Mouse (Mus musculus): Measurements from ENCODE around the gene Adamts5.

Adamts5 gene

DNA sequence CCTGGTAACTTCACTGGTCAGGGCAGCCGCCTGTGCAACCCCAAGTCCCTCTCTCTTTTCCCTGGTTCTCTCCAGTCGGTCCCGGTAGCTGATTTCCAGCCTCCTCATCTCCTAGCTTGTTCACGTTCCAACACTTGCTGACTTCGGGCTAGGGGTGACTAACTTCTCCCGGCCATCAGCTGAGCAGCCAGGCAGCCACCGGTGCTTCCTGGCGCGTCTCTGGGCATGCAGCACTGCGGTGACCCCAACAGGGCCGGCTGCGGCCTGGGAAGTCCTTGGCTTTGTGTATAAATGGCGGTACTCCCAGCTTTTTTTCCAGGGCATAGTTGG is at the start of gene Adamts5:
Adamts5 (minus strand) TSS at position 248 of the 330 bp plus-strand sequence.
- DNase-seq (ENCODE audit: low read depth, low spot score) = no peak

DNA sequence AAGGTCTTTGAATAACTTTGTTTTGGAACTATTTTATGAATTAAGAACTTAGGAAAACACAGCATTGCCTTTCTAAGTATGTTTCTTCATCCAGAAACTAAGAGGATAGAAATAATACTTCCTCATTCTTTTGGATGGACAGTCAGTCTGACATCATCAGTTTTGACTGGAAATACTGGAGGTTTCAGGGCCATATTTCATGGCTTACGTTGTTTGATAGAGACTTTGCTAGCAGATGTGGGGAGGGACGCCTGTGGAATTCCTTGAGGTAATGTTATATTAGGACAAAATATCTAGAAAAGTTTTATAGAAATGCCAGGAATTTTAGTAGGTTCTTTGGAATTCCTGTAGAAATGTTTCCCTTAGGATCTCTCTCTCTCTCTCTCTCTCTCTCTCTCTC is 48.7 kb upstream of the Adamts5 start:
- DNase-seq (ENCODE audit: low read depth, low spot score) = no peak

DNA sequence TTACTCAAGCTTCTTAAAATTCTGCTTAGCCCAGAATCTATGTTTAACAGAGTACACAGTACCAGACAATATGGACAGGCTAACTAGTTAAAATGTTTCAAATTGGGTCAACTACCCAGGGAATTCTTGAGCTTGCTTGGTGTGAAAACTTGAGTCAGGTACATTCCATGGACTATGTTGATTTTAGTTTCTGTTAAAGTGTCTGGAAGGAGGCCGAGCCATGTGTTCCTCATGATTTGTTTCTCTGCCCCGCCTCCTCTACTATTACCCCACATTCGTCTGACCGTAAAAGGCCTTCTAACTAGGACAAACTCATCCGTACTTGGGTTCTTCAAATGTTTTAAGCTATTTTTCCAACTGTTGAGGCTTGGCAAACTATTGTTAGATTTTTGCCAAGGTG is 24.4 kb upstream of the Adamts5 start:
- DNase-seq (ENCODE audit: low read depth, low spot score) = no peak

DNA sequence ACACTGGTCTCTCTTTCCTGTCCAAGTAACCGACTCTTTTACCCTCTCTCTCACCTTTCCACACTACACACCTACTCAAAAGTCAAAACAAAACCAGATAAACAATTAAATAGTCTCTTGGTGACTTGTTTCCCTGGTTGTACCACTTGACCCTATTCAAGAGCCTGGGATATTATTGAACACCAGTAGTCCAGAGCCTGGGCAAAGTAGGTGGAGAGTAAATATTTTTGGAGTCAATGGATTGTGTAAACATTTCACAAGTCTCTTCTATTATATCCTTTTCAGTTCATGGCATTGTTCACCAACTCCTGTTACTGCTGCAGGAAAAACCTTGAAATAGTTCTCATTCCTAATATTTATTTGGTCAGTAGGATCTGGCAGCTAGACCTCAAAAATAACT is 20.8 kb upstream of the Adamts5 start:
- DNase-seq (ENCODE audit: low read depth, low spot score) = no peak

DNA sequence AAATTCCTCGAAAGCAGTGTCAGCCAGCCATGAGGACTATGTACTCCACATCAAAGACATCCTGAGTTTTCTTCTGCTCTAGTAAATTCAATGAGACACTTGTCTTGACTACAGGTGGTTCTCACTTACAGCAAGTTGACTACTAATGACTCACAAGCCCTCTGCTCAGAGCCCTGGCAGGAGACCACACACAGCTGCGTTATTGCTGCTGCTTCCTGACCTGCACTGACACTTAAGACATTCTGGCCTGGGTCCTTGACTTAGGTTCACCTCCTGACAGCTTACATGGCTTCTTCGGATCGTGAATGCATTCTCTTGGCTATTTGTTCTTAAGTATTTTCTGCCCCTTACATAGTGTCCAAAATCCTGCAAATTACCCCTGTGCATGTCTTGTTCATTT is 18.5 kb upstream of the Adamts5 start:
- no peak for DNase-seq (ENCODE audit: low read depth, low spot score)

DNA sequence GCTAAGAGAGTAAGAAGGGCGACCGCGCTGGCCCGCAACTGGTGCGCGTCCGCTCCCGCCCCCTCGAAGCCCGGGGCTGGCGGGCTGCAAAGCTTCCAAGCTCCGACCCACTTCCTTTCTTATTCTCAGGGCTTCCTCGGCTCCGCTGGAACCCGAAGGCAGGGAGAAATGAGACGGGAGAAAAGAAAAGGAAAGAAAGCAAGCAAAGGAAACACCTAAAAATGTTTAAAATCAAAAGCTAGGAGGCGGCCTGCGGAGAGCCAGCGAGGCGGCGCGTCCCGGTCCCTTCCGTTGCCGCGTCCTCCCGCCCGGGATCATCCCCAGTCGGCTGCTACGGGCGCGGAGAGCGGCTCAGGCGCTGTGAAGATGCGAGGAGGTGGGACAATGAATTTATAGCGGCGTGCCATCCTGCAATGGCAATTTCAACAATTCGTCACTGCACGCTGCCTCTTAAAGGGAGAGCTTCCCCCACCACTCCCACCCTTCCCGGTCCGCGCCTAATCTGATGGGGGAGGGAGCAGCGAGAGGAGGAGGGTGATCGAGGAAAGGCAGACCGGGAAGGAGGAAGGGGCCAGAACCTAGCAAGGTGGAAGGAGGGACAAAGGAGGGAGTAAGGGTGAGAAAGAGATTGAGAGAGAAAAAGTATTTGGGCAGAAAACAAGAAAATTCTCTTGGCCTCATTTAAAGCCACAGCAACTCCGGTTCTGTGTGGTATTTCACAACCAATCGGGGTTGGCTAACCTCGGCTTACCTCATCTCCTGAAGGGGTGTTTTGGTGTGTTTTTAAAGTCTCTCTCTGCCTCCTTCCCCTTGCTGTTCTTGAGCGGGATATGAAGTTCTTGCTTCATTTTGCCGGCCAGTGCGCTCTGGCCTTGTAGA is 687 bp downstream of the Adamts5 start:
- peak; percentile 23 for DNase-seq (ENCODE audit: low read depth, low spot score)

DNA sequence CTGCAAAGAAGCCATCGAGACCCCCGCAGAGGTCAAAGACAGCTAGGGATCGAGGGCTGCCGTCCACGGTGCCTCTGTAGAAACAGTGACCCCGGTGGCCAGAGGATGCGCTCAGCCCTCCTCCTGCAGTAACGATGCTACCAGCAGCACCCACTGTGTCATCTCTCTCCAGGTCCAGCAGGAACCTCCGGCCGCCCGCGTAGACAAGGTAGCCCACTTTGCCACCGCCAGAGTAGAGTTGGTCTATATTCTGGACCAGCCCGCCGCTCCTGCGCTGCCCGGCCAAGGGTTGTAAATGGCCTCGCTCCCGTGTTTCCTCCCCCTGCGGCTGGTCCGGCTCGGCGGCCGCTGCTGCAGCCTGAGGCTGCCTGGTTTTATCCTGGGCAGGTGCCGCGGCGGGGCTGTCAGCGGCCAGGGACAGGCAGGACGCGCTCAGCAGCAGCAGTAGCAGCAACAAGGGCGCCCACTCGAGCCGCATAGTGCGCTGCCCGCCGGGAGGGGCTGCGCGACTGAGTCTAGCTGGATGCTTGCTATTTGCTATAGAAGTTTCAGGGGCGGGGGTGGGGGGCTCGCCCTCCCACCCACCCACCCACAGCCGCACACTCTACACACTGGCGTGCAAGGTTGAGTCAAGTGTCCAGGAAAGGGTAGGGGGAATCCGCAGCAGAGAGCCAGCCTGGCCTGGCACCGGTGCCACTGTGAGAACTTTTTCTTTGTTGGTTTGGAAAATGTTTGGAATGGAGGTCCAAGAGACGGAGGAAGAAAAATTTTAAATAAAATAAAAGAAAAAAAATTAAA is 1.6 kb downstream of the Adamts5 start:
- DNase-seq (ENCODE audit: low read depth, low spot score) = no peak

DNA sequence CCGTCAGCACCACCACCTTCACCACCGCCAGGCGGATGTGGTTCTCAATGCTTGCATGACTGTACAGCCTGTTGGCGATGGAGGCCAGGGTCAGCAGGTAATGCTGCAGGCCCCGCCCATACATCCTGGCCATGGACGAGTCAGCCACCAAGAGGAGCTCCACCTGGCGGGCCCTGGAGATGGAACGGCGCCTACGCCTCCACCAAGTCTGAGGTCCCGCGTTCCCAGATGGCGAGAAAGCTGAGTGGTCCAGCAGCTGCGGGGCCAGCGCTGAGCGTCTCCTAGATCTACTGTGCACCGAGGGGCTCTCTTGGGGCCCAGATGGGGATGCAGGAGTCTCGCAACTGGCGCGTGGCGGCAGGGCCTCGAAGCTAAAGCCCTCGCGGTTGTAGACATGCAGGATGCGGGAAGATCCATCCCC is 2.3 kb downstream of the Adamts5 start:
- peak; percentile 49 for DNase-seq (ENCODE audit: low read depth, low spot score)

DNA sequence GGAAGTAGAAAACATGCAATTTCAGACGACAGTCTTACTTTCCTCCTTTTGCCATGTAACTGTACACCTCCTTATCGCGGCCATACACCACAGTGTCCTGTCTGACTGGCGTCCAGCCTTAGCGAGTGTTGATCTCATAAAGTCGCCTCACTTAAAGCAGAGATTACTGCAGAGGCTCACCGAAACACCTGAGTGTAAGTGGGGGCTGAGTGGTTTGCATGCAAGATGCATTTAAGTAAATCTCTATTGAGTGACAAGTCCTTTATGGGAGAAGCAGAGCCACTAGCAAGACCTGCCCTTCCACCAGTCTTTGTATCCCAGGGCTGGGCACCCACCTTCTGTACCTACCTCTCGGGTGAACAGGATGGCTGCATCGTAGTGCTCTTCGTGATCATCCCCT is 2.8 kb downstream of the Adamts5 start:
- no peak for DNase-seq (ENCODE audit: low read depth, low spot score)

DNA sequence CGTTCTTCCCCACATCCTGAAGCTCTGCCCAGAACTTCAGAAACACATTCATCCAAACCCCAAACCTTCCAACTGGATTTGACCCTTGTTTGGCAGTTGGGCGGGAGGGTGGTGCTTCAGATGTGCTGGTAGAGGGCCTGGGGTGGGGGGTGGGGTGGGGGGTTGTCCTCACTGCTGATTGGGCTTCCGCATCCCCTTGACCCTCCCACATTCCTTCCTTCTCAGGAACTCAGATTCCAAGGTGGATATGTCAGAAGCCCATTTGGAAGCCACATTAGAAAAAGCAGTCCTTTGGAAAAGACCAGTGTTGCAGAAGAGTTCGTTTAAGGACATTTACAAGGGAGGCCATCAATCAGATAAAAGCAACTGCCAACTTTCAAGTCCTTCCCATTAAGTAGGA is 3.2 kb downstream of the Adamts5 start:
- no peak for DNase-seq (ENCODE audit: low read depth, low spot score)

DNA sequence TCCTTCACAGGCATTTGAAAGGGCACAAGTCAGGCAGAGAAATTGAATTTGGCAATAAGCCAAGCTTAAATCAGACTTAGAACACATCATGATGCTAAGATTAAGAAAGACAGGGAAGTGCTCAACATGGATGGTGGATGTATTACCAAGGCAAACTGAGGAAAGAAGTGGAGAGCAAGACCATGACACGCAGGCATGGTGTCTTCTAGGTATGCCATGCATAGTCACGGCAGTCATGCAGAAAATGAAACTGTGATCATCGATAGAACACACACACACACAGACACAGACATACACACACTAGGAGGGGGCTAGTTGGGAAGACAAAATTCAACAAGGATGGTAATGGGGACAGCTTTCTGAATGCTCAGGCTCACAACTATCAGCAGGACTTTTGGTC is 3.8 kb downstream of the Adamts5 start:
- no peak for DNase-seq (ENCODE audit: low read depth, low spot score)

DNA sequence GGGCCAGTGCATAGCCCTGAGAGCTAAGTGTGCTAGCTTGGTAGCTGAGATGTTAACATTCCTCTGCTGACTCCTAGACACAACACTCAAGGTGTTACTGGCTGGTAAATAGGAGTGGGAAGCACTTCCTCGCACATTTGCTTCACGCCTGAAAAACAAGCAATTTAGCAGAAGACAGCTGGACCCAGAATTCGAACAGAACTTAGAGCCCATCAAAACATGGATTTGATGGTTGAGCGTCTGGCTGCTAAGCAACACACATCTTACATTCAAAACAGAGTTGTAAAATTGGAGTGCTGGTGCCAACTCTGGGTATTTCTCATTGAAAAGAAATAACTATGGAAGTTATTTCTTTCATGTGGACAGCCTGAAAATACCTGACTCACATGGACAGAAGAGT is 5.7 kb downstream of the Adamts5 start:
- no peak for DNase-seq (ENCODE audit: low read depth, low spot score)

DNA sequence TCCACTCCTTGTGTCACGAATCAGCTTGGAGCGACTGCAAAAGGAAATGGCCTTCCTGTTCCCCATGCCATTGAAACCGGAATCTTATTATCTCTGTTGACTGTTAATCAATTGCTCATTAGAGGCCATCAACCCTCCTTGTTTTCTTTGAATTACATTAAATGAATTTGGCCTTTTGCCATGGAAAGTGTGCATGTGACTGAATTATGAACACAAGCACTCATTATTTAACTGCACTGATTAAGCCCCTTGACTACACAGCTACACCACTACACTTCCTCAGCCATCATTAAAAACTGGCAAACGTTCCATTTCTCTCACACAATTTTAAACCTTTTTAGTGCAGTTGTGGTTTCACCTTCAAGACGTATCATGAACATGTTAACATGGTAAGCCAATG is 11.8 kb downstream of the Adamts5 start:
- no peak for DNase-seq (ENCODE audit: low read depth, low spot score)

DNA sequence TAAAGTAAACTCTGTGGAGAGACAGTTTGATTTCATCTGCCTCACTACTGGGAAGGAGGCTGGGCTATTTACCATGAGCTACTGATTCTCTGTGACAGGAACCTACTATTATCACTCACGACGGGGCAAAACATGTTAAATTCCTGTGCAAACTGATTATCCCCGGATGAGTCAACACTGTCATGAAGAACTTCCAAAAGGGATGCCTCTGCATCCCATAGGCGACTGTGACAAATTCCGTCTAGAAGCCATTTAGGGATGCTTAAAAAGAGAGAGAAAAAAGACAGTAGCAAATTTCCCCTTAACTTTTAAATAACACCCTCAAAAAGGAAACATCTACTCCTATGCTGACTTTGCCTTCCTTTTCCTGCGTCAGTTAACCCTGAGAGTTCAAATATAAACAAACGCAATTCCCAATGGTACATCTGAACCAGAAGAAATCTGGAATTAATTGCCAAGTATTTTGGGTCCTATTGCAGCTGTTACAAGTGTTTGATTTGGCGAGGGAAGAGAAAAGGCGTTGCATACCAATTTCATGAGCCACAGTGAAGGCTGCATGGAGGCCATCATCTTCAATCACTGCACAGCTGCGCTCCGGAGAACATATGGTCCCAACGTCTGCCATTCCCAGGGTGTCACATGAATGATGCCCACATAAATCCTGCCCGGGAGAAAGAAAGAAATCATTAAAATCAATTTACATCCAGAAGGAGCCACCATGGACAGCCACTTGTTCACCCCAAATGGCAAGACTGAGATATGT is 14.2 kb downstream of the Adamts5 start:
- no peak for DNase-seq (ENCODE audit: low read depth, low spot score)

DNA sequence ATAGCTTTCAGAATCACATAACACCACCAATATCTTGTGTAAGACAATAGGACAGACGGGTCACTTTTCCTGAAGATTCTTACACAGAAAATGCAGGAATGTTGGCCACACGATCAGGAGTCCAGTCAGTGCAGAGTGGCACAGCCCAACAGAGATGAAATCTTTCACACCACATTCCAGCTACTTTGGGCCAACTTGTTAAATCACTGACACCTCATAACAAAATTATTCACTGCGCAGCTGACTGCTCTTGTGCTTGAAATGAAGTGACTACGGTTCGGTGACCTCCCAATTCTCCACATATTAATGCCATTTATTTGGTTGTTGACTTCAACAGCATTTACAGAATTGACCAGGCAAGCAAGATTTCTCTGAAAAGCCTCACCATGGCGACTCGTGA is 22.6 kb downstream of the Adamts5 start:
- no peak for DNase-seq (ENCODE audit: low read depth, low spot score)

DNA sequence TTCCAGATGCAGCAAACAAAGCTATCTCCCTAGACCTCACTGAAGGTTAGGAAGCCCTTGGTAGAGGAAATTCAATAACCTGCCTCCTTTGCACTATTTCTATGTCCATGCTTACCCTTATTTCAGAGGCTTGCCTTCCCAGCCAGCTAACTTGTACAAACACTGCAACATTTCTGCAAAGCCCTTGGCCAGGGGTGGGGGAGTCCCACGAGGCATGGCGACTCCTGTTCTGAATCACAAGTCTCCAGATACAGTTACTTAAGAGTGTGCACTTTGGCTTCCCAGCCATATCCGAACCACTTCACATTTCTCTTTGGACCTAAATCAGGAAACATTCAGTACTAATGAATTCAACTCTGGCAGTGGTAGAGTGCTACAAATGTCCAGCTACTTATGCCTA is 27.5 kb downstream of the Adamts5 start:
- DNase-seq (ENCODE audit: low read depth, low spot score) = no peak

DNA sequence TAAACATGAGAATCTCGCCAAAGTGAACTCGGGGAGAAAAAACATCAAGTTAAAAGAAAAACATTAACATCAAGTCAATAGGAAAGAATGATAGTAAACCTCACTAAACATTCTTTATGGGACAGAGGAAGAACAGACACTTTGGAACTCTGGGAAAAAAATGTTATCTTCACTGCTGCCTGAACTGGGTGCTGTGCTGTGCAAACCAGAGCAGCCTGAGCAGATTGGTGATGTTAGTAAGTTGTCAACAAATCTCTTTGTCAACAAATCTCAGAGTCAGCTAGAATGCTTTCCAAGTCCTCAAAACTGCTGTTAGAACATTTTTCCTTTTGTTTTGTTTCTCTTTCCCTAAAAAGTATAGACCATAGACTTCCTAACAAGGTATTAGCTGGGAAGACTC is 29.7 kb downstream of the Adamts5 start:
- no peak for DNase-seq (ENCODE audit: low read depth, low spot score)

DNA sequence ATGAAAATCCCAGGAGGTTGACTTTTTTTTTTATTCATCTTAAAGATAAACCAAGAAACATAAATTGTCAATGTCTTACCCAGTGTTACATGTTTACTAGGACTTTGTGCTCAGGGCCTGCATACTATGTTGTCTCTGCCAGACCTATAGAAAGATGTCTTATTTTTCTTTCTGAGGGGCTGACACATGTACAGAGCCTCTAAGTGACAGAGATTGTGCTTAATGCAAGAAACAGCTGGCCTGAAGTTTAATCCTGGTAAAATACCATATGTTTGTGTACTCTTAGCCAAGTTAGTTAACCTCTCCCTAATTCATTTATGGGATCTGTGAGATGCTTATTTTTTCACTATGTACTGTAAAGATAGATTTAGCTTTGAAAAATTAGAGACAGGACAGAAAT is 30.4 kb downstream of the Adamts5 start:
- no peak for DNase-seq (ENCODE audit: low read depth, low spot score)

DNA sequence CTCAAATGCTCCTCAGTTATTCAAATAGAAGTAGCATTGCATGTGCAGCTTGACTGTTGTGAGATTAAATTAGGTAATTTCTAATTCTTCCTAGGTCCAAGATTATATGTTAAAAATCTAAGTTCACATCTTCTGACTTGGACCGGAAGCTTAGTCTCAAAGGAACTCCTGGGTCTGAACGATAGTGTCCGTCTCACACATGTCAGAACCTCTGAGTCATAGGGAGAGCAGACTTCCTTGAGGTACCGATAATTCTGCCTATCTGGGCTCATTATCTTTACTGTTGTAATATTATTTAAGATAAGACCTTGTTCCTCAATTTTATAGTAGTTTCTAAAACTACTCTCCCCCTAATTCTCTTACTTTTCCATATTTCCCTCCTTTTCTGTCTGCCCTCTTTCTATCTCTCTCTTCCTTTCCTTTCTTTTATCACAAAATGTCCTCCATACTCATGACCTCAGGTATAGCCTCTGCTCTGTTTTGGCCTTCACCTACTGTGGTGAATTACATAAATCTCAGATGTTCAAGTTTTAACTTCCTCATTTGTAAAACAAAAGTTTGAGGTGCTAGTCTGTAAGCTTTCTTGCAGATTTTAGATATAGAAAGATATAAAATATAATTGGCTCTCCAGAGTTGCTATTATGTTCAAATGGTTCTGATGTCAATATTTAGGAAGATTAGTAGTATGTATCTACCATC is 36.8 kb downstream of the Adamts5 start:
- DNase-seq (ENCODE audit: low read depth, low spot score) = no peak

DNA sequence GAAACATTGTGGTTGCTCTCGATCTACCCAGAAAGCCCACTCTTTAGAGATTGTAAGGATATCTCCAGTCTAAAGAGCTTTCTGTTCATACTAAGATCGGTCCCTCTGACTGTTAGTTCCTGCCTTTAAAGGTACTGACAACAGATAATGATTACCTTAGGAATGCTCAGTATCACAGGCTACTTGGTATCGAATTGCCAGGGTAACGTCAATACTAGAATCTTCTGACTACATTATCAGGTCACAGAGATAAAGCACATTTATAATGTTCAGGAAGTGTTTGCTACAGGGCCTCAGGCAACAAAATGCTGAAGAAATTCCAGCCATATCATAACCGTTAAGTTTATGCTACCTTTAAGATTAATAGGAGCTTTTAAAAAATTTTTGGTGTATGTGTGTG is 47.1 kb downstream of the Adamts5 start:
- no peak for DNase-seq (ENCODE audit: low read depth, low spot score)

DNA sequence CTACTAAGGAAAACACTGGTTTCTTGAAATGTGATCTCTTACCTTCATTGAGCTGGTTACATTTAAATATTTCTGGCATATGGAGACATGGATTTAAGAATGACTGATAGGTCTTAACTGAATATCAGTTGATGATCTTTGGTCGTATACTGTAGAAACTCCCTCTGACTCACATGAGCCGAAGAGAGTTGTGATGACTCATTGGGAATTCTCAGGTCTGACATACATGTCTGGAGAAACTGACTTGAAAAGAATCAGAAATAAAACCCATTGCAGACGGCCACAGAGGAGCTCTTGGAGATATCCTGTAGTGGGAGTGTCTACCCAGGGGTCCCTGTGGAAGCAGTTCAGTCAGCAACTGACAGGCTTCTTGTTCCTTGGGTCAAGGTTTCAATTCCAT is 74.6 kb downstream of the Adamts5 start:
- DNase-seq (ENCODE audit: low read depth, low spot score) = no peak

Measured in ES-CJ7 (cell line).